15 mouse cellular contexts compared by ENCODE assay signal in the genomic region with DNA sequence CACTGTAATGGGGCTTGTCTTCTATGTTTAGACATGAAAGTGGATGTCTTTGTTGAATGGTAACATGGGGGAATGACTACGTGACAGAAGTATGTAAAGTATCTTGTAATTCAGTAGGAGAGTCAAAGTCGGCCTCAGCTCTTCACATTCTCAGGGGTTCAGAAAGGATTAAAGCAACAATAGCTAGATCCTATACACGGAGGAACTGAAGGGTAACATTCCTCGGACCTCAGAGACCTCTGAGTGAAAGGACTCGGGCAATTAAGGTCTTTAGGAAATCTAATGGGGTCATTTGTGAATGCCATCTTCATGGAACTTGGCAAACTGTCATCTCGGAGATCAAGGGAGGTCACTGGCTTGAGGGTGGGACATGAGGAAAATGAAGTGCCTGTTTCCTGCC.
DNase-seq lines count a peak whose midpoint lies in the region; TF ChIP-seq lines count a peak whose summit lies in the region.
"Had no signal": no experiment of that assay in that cellular context is flagged by ENCODE, and none has a peak within 500 bp of the region (broad histone marks: within the 10 kb centered on the region; RNA-seq: fewer than 3 reads in every experiment).

No protein-coding gene starts in this region.

- no peaks in the 10 kb centered on the region for H3K27me3 ChIP-seq in heart, embryonic 10.5 days (ENCODE audit: insufficient read depth, poor library complexity, severe bottlenecking)
- H3K27me3 ChIP-seq: forebrain, embryonic 15.5 days had no signal

- peak overlapping the region; percentile 70 for H3K27ac ChIP-seq in heart, embryonic 10.5 days
- H3K27ac ChIP-seq in embryonic fibroblast, embryonic 13.5 days (ENCODE audit: insufficient read depth, low read length): peak overlapping the region; percentile 56
- H3K27ac ChIP-seq: forebrain, embryonic 15.5 days; hindbrain, embryonic 13.5 days; limb, embryonic 13.5 days; macrophage had no signal

- no peak for TF ChIP-seq POLR2A in embryonic fibroblast, embryonic 13.5 days (IDR thresholded peaks at IDR 0.05; ENCODE audit: low read depth, low read length)

- H3K4me1 ChIP-seq in heart, embryonic 10.5 days: peaks cover 19% of the 10 kb centered on the region
- H3K4me1 ChIP-seq in embryonic fibroblast, embryonic 13.5 days (ENCODE audit: control insufficient read depth, insufficient read depth, low read length): peaks cover 5% of the 10 kb centered on the region; the same call in 1 of the 2 replicates
- H3K4me1 ChIP-seq: forebrain, embryonic 15.5 days; hindbrain, embryonic 13.5 days had no signal

- no peak for DNase-seq in heart, embryonic 10.5 days (ENCODE audit: low spot score)
- DNase-seq in heart, adult 8-10 months (ENCODE audit: low spot score): no peak
- DNase-seq in kidney, postnatal 10 days: peak; percentile 16
- no peak for DNase-seq in kidney, adult 18-20 months
- peak; percentile 3 for DNase-seq in ZHBTc4 (ENCODE audit: low read depth, low spot score)
- no peak for DNase-seq in right cerebral cortex, postnatal 4 days
- DNase-seq in thymus, postnatal 0 days (ENCODE audit: low spot score): no peak
- DNase-seq: adrenal gland, postnatal 25 days; right cerebral cortex, postnatal 14 days; thymus, adult 2 months had no signal

- H3K9me3 ChIP-seq in heart, embryonic 10.5 days: no peaks in the 10 kb centered on the region
- H3K9me3 ChIP-seq: forebrain, embryonic 15.5 days; hindbrain, embryonic 13.5 days; limb, embryonic 13.5 days had no signal

- TF ChIP-seq CTCF in embryonic fibroblast, embryonic 13.5 days (IDR thresholded peaks at IDR 0.05; ENCODE audit: borderline replicate concordance, insufficient read depth, low read length): no peak

- no peak overlapping the region for H3K4me3 ChIP-seq in heart, embryonic 10.5 days
- no peak overlapping the region for H3K4me3 ChIP-seq in embryonic fibroblast, embryonic 13.5 days (ENCODE audit: insufficient read depth, low read length)
- H3K4me3 ChIP-seq: forebrain, embryonic 15.5 days; hindbrain, embryonic 13.5 days; limb, embryonic 13.5 days had no signal

- 22% methylated on average over 6 of the region's 6 CpGs for WGBS in heart, embryonic 10.5 days

- no peaks in the 10 kb centered on the region for H3K36me3 ChIP-seq in heart, embryonic 10.5 days
- H3K36me3 ChIP-seq: forebrain, embryonic 15.5 days; hindbrain, embryonic 13.5 days; limb, embryonic 13.5 days had no signal

Comparison
In these comparisons a context has a peak if more than half of its experiments do, and no peak if none do; other contexts are left out.
1. DNase-seq: peak in kidney, postnatal 10 days (single experiment) and ZHBTc4 (single experiment); none in heart, embryonic 10.5 days (single experiment), heart, adult 8-10 months (single experiment), kidney, adult 18-20 months (single experiment), right cerebral cortex, postnatal 4 days (single experiment) and thymus, postnatal 0 days (single experiment).